Mouse (Mus musculus) heart, postnatal 10 days (tissue): ENCODE results near the gene Amt. TPM values are rescaled to one million over a fixed set of nuclear protein-coding genes. Genes with fewer than 3 reads are reported as not detected.

ENCODE experiments used
- total RNA-seq, 2 experiments: library from RNA; stranded (reverse); gene quantifications; 2 replicates each; pipeline ENCODE4 v1.2.3; 2021

The Amt gene
- total RNA-seq, 2 experiments from 2014 or later, result 5.2 to 6.9 TPM

Other genes starting within 250 kb of the Amt start
- 10 to 100 TPM; 10.7 to 14.7 TPM for gene Gmppb, start 247.6 kb upstream of the Amt start, total RNA-seq
- 1 to 10 TPM; 1.9 to 2.2 TPM for gene Amigo3, start 243.7 kb upstream of the Amt start, total RNA-seq
- not detected for gene Mst1, start 216.4 kb upstream of the Amt start, total RNA-seq
- gene Rnf123, start 213.5 kb upstream of the Amt start, total RNA-seq, result 10 to 100 TPM; 62.5 to 83.1 TPM
- 10 to 100 TPM; 44.6 to 53.1 TPM for gene Apeh, start 202.2 kb upstream of the Amt start, total RNA-seq
- gene Bsn, start 106.5 kb upstream of the Amt start, total RNA-seq, result under 1 TPM; 0.05 to 0.07 TPM
- 100 to 1,000 TPM; 369 to 394 TPM for gene Dag1, start 32.9 kb upstream of the Amt start, total RNA-seq
- 10 to 100 TPM; 20.5 to 21.8 TPM for gene Nicn1, start 6.4 kb upstream of the Amt start, total RNA-seq
- gene Rhoa, start 9.3 kb downstream of the Amt start, total RNA-seq, result 100 to 1,000 TPM; 328 to 329 TPM
- gene Tcta, start 9.3 kb downstream of the Amt start, total RNA-seq, result 10 to 100 TPM; 24.4 to 30.0 TPM
- gene Gpx1, start 42.0 kb downstream of the Amt start, total RNA-seq, result 100 to 1,000 TPM; 152 to 166 TPM
- gene Usp4, start 51.0 kb downstream of the Amt start, total RNA-seq, result 10 to 100 TPM; 94.3 to 95.7 TPM
- under 1 TPM; 0.31 to 0.74 TPM for gene 1700102P08Rik, start 96.0 kb downstream of the Amt start, total RNA-seq
- gene Ccdc36, start 131.6 kb downstream of the Amt start, total RNA-seq, result not detected
- gene BC048562, start 139.6 kb downstream of the Amt start, total RNA-seq, result not detected
- gene Ccdc71, start 163.7 kb downstream of the Amt start, total RNA-seq, result 10 to 100 TPM; 27.7 to 31.3 TPM
- gene Klhdc8b, start 164.7 kb downstream of the Amt start, total RNA-seq, result 10 to 100 TPM; 29.2 to 33.4 TPM
- gene Lamb2, start 182.9 kb downstream of the Amt start, total RNA-seq, result 100 to 1,000 TPM; 284 to 331 TPM
- 100 to 1,000 TPM in 1 of 2 experiments, 10 to 100 TPM in 1; 98.4 to 103 TPM for gene Usp19, start 193.7 kb downstream of the Amt start, total RNA-seq
- 10 to 100 TPM; 84.4 to 86.3 TPM for gene Qars, start 210.9 kb downstream of the Amt start, total RNA-seq
- 10 to 100 TPM; 83.5 to 89.6 TPM for gene Qrich1, start 220.0 kb downstream of the Amt start, total RNA-seq